ENCODE assay signal across 8 mouse cellular contexts in genomic region chr11:17528609-17529008, GRCm38 (mm10).
DNase-seq lines count a peak whose midpoint lies in the region; ATAC-seq lines count a peak whose summit lies in the region.
"Had no signal": no experiment of that assay in that cellular context is flagged by ENCODE, and none has a peak within 500 bp of the region (broad histone marks: within the 10 kb centered on the region; RNA-seq: fewer than 3 reads in every experiment).

No protein-coding gene starts in this region.

- H3K27ac ChIP-seq in lung, embryonic 15.5 days: peak overlapping the region; percentile 44
- H3K27ac ChIP-seq: hindbrain, embryonic 10.5 days had no signal

- peaks cover under 1% of the 10 kb centered on the region; the same call in 1 of the 2 replicates for H3K4me1 ChIP-seq in lung, embryonic 15.5 days

- H3K9me3 ChIP-seq in lung, embryonic 15.5 days: no peaks in the 10 kb centered on the region
- H3K9me3 ChIP-seq: hindbrain, embryonic 10.5 days had no signal

- no peaks in the 10 kb centered on the region for H3K27me3 ChIP-seq in lung, embryonic 15.5 days

- no peak overlapping the region for H3K9ac ChIP-seq in lung, embryonic 15.5 days

- H3K4me3 ChIP-seq in lung, embryonic 15.5 days: no peak overlapping the region
- H3K4me3 ChIP-seq: hindbrain, embryonic 10.5 days had no signal

- H3K4me2 ChIP-seq in lung, embryonic 15.5 days: no peak overlapping the region

- intact Hi-C loops in heart, postnatal 14 days (cut with DNase I): no loop called here

- no peaks in the 10 kb centered on the region for H3K36me3 ChIP-seq in lung, embryonic 15.5 days
- H3K36me3 ChIP-seq: hindbrain, embryonic 10.5 days had no signal

- peak; percentile 38 to 42 for DNase-seq in heart, postnatal 14 days
- DNase-seq in heart, adult 11 months: no peak
- peak; percentile 33 for DNase-seq in urinary bladder, postnatal 14 days (ENCODE audit: low spot score)
- DNase-seq in urinary bladder, adult 2 months (ENCODE audit: low spot score): no peak
- no peak for DNase-seq in thymus, postnatal 25 days
- no peak for DNase-seq in spleen, adult 12 weeks (ENCODE audit: low spot score)

- 59% methylated on average over 6 of the region's 6 CpGs for WGBS in lung, embryonic 15.5 days

- peak; percentile 83 for ATAC-seq in lung, embryonic 15.5 days (ENCODE audit: borderline replicate concordance, extremely low read depth, low FRiP score, low TSS enrichment)

Comparison
In these comparisons a context has a peak if more than half of its experiments do, and no peak if none do; other contexts are left out.
1. DNase-seq: peak in heart, postnatal 14 days (2 of 2) and urinary bladder, postnatal 14 days (single experiment); none in heart, adult 11 months (single experiment), urinary bladder, adult 2 months (single experiment), thymus, postnatal 25 days (single experiment) and spleen, adult 12 weeks (single experiment).